Mouse (Mus musculus) megakaryocyte, adult 5-6 weeks (primary cell): ENCODE data around the gene Nup88. TPM values are rescaled to one million over a fixed set of nuclear protein-coding genes. Genes with fewer than 3 reads are reported as not detected.
"Not testable (repeated sequence)": the region's sequence is repeated elsewhere in the genome, so short reads cannot be mapped to it uniquely, and the experiment has no call there.

Experiments used
- ATAC-seq: 2 replicates; pipeline ENCODE4 v1.8.0; 2016; ENCODE audit warnings: mild to moderate bottlenecking, inconsistent platforms; ENCODE audit not compliant: poor library complexity, severe bottlenecking
- total RNA-seq, 2 experiments: library from RNA; stranded (forward) in 1 of 2; stranded (reverse) in 1 of 2; fragments of 153-499, 151-499 nt in 1 of 2; fragments of 221-1000, 200-1000 nt in 1 of 2; gene quantifications; 2 replicates each; pipeline versions ENCODE4 v1.2.3 to v1.2.4; 2015 to 2017

Nup88 gene
- total RNA-seq, 2 experiments from 2014 or later = 110 to 116 TPM

DNA sequence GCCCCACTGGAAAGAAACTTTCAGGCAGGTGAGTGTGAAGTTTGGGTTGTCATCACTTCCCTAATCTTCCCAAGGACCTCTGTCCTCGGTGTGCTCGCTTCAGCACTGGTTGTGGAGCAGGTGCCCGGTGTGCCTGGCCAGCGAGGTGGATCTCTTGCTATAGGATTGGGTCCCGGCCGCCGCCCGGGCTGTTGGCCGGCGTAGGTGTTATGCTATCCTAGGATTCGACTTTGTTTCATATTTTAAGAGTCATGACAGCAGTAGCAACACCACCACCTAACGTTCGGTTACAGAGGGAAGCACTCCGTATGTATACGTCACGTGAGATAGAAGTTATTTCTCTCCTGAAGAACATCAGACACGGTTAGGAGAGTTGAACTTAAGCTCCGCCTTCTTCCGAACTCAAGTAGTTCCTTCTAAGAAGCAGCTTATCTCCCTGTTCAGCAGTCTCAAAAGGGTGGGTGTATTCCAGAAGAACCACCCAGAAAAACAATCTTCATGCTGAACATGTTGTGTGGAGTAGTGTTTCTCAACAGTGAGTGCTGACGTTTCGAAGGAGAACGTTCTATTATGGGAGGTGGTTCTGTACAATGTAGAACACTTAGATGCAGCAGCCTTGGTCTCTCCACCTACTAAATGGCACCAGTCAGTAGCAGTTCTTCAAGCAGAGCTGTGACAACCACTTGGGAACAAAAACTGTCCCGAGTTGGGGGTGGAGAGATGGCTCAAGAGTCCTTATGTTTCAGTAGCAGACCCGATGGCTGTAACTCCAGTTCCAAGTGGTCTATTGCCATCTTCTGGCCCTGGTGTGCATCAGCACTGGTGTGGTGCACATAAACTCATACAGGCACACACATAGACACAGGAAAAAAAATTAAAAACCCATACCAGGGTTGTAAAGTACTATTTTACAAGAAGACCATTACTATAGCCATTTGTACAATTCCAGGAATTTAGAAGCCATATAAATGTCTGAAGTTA is 1.1 kb upstream of the Nup88 start:
- peak; percentile 35 for ATAC-seq

DNA sequence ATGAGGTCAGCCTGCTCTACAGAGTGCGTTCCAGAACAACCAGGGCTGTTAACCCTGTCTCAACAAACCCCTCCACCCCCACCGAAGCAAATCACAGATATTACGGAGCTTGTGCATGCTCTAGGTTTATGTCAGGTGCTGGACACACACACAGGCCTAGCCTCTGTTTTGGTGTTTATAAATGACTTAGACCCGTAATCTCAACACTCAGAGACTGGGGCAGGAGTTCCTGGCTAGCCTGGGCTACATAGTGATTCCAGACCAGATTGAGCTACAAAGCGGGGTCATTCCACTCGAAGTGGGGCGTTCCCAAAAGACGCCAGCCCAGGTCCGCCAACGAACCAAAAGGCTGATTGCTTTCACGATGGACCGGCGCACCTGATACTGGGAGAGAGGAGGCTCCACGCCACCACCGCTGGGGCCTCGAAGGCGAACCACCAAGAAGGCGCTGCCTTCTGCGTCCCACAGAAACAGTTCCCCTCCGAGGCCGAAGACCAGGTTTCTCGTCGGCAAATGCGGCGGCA is 440 bp downstream of the Nup88 start:
- peak; percentile 37 for ATAC-seq

DNA sequence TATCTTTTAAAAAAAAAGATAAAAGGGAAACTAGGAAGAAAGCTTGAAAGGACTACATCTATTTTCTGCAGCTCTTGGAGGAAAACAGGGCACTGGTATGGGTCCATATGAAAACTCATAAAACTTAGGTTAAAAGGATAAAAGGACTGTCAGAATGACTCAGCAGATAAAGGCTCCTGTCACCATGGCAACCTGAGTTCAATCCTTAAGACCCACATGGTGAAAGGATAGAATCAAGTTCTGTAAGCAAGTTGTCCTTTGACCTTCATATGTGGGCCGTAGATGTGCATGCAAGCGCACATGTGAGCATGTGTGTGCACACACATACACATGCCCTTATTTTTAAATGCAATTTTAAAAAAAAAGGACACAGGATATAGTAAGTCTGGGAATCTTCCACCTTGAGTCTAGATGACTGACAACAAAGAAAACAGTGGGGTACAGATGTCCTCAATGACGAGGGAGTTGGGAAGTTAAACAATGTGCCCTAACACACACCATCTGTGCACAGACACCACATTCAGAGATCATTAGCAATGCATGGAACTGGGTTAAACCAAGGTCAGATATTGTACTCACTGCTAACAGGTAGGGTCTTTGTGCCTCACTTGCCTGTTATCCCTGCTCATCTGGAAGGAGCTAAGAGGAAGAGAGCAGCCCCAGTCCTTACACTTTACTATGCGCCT is 5.4 kb downstream of the Nup88 start:
- no peak for ATAC-seq

DNA sequence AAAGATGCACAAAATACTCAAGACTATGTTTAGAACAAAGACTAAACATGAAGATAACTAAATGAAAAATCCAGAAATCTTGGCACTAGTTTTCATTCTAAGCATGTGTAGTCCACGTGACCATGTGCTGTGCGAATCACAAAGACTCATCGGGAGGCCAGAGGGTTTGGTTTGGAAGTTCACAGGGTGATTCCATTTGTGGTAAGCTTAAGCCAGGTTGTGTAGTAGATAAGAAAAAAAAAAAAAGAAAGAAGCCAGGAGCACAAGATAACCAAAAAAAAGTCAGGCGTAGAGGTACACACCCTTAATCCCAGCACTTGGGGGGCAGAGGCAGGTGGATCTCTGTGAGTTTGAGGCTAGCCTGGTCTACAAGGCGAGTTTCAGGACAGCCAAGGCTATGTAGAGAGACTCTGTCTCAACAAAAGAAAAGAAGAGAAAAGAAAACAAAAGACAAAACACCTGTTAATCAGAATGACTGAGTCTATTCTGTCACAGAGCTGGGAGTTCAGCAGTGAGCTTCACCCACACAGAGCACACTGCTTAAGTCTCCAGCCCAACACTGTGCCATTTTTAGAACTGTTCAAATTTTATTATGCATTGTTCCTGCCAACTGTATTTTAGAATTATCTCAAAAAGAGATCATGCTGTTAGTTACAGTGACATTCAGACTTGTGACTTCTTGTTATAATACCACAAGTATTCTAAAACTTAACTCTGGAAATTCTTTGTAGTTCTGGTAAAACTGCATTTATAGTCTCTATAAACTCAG is 8.8 kb downstream of the Nup88 start:
- ATAC-seq = no peak

DNA sequence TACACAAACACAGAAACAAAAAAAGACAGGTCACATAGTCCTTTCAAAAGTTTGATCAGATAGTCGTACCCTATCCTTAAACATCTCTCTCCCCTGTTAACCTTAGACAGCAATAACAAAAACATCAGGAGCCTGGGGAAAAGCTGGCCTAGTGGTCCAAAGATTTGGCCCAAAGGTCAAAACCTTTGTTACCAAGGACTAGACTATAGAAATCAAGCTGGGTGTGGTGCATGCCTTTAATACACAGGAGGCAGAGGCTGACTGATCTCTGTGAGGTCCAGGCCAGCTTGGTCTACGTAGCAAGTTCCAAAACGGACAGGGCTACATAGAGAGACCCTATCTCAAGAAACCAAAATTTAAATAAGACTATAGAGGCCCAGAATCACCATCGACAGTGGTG is 15.1 kb downstream of the Nup88 start:
- ATAC-seq = no peak

DNA sequence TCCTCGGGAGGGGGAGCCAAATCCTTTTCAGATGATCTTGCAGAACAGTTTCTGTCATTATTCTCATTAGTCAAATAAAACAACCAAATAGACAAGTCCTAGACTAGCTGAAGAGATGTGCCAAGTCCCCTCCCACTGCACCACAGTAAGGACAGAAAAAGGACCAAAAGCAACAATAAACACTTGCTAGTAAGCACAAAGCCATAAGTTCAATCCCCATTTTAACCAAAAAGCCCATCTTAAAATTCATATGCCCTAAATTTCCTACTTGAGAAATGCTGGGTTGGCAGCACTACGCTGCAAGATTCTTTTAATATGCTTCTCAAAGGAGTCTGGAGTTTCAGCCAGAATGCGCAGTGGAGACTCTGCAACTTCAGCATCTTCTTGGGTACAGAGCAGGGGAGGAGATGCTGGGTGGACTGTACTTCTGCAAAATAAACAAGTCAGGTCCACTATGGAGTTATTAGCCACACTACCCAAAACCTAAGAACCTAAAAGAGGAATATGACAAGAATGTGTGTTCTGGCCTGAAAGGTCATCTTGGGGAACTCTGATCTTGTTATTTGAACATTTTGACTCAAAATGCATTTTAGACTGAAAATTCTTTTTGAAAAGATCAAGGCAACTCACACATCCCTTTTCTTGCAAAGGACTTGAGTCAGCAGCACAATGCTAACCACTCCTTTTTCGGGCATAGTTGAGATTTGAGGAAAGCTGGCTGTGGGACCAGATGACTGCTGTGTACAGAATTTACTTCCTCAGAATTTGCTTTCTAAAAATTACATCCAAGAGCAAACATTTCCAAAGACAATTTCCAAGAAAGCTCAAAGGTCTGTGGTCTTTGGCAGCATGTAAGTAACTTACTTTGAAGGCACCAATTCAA is 24.6 kb downstream of the Nup88 start:
- no peak for ATAC-seq

DNA sequence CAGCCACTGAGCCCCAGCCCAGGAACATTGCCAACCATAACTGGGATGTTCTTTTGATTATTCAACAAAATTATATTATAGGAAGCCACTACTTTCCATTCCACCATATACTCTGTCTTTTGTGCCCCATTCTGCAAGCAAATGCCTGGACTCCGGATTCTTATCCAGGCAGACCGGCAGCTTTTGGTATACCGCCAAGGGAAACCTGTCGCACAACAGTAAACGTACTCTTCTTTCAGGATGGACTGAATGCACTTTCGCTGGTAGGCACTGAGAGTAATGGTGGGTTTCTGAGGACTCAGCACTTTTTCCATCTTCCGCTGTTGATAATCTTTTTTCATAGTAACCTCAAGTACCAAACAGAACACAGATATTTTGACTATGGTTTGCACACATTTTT is 26.1 kb downstream of the Nup88 start:
- no peak for ATAC-seq

DNA sequence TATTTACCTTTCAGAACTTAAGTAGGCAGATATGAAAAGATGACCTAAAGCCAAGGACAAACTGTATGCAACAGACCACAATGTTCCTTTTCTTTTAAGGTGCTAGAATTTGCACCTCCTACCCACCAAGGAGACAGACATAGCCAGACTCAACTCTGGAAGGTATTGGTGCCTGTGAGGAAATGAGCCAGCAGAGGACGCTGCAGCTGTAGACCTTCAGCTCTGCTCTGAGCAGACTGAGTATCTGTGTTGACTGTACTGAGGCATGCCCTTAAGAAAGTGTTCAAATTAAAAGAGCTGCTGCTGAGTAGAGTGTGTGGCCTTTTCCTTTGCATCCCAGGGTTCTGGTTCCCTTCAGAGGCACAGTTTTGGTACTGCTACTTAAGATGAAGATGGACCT is 27.2 kb downstream of the Nup88 start:
- no peak for ATAC-seq

DNA sequence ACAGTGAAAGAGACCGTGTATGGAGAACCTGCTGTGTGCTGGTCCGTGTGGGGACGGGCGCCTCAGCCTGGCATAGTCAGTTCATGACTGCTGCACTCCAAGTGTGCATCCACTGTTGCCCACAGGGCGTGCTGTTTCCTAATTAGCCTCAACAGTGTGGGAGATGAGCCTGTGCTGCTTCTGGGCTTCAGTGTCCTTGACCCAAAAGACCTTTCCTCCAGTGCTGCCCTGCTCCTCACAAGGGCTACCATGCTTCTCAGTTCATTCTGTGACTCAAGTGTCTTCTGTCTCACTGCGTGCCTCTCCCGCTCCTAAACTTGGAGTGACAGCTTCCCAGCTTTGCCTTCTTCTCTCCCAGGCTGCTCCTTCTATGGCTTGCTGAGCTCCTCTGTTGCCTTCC is 34.5 kb downstream of the Nup88 start:
- ATAC-seq = no peak

DNA sequence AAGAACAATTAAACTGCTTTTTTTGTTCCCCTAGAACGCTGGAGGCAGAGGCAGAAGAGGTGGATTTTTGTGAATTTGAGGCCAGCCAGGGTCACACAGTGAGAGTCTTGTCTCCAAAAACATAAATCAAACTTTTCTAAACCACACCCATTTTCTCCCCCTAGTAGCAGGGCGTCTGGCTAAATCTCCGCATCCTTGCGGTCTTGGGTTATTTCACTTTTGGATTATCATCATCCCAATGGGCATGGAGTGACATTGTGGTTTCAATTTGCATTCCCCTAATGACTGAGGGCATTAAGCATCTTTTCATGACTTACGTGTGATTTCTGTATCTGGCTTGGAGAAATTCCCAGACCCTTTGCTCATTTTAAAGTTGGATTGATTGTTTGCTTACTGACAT is 38.3 kb downstream of the Nup88 start:
- no peak for ATAC-seq

DNA sequence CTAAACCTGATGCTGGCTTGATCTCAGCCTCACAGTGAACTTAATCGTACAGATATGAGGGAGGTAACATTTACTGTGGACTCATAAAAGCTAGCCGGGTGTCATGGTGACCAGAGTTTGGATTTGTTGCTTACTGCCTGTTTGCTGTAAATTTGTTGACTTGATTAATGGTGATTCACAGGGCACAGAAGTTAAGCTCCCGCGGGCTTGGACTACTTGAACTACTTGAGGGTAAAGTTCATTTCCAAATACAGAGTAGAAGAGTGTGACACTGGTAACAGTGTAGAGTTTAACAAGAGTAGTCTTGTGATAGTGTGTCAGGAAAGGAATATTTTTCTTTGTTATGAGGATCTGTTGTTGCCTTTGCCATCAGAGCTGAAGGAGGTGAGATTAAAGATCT is 50.2 kb downstream of the Nup88 start:
- no peak for ATAC-seq

DNA sequence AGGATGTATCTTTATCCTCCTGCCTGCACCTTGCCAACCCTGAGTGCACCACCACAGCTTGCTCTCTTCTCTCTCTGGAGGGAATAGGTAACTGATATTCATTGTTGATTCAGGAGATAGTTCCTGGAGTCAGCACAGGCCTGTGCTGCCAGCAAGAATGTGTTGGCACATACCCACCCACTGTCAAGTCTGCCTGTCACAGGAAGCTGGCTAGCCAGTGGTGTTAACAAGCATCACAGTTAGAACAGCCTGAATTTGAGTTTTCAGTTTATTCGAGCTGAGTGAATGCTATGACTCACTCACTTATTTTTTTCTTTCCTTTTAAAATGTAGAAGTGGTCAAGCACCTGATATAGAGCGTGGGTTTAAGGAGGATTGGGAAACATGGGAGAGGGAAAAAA is 51.9 kb downstream of the Nup88 start:
- ATAC-seq = no peak

DNA sequence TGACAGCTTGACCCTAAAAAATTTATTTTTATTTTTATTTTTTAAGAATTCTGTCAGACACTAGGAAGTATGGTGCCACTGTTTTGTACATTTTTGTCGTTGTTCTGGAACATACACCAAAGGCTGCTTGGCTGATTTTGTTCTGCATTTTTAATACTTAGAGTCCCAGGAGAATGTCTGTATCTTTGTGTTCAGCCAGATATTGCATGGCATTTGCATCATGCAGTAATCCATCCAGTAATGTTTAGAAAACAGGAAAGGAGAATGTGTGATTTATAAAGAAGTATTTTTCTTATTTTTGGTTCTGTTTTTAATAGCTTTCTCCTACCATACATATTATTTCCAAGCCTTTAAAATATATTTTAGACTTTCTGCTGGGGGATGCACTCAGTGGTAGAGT is 57.9 kb downstream of the Nup88 start:
- ATAC-seq = no peak

DNA sequence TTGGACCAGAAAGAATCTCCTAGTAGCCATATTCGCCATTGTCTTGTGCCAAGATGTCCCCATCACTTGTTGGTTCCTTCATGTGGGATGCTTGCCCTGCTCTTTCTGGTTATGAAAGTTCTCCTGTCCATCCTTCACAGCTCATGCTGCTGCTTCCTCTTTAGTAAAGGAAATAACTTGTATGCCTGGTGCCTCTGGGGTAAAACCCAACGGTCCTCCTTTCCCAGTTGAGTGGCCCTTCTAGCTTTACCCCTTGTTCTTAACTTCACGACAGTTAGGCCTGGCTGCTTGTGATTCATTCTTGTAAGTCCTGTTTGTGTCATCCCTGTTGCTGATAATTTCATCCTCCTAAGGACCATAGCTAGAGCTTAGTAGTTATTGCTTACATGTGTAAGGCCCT is 58.5 kb downstream of the Nup88 start:
- no peak for ATAC-seq

DNA sequence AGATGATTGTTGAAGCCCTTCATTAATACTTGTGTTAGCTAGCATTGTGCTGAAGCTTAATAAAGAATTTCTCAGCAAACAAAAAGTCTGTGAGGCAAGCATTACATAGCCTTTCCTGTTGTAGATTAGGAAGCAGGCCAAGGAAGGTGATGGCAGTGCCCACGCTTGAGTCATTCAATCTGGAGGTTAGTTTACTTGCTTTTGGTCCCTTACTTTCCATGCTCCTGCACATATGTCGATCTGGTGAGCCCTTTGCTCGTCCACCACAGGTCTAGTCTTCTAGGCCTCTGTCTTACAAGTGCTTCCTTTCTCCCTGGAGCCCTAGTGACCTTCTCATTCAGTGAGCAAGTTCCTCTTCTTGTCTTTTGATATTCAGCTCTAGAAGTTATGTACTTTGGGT is 63.1 kb downstream of the Nup88 start:
- ATAC-seq = no peak

DNA sequence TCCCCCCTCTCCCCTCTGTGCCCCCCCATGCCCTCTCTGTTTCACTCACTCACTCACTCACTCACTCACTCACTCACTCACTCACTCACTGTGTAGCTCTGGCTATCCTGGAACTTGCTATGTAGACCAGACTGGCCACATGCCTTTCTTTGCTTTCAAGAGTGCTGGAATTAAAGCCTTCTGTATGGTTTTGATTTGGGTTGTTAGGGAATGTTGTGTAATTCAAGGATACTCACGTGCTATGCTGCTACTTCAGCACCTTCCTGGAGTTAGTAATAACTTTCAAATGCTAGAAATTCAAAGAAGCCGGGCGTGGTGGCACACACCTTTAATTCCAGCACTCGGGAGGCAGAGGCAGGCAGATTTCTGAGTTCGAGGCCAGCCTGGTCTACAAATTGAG is 71.6 kb downstream of the Nup88 start:
- ATAC-seq = not testable (repeated sequence)

DNA sequence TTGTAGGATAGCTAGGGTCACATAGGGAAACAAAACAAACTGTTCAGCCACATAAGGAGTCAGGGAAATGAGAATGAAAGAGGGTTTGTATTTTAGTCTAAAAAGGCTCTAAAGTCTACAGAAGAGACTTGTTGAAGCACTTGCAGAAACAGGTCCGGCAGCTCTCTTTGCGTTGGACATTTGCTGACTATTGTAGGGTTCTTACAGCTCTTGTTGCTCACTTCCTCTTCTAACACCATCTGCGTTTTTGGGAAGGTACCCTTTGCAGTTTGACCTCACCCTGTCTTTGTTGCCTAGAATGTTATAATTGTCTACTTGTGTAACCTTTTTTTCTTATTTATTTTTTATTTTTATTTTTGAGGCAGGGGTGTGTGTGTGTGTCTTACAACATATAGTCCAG is 72.1 kb downstream of the Nup88 start:
- ATAC-seq = peak; percentile 30; the same call in 1 of the 2 replicates
